Mouse (Mus musculus) right cerebral cortex, postnatal 14 days (tissue): ENCODE data around the gene Mal.

Experiments used
- DNase-seq: peaks from one replicate; pipeline ENCODE4 v3.0.0; 2022

Gene Mal

GRCm38 (mm10) chr2:127656086-127656720 lies at the start of gene Mal:
Gene Mal, minus strand, starts transcription at chr2:127656695.
- DNase-seq: peak; percentile 16

- DNase-seq: no peak
Observed at GRCm38 (mm10) chr2:127705267-127705666, 48.8 kb upstream of the Mal start.

GRCm38 (mm10) chr2:127689239-127689638 lies 32.7 kb upstream of the Mal start:
- no peak for DNase-seq

GRCm38 (mm10) chr2:127683687-127684331 lies 27.3 kb upstream of the Mal start:
- DNase-seq: peak; percentile 59

GRCm38 (mm10) chr2:127667843-127668506 lies 11.5 kb upstream of the Mal start:
- no peak for DNase-seq

GRCm38 (mm10) chr2:127667015-127667414 lies 10.5 kb upstream of the Mal start:
- no peak for DNase-seq

GRCm38 (mm10) chr2:127662708-127663107 lies 6.2 kb upstream of the Mal start:
- DNase-seq: no peak

- no peak for DNase-seq
Observed at GRCm38 (mm10) chr2:127655419-127655818, 1.1 kb downstream of the Mal start.

- no peak for DNase-seq
Observed at GRCm38 (mm10) chr2:127654786-127655185, 1.7 kb downstream of the Mal start.

- no peak for DNase-seq
Observed at GRCm38 (mm10) chr2:127652805-127653204, 3.7 kb downstream of the Mal start.

- no peak for DNase-seq
Observed at GRCm38 (mm10) chr2:127652335-127652734, 4.2 kb downstream of the Mal start.

- DNase-seq: no peak
Observed at GRCm38 (mm10) chr2:127651601-127652000, 4.9 kb downstream of the Mal start.

GRCm38 (mm10) chr2:127649921-127650320 lies 6.6 kb downstream of the Mal start:
- DNase-seq: no peak

GRCm38 (mm10) chr2:127648145-127648544 lies 8.3 kb downstream of the Mal start:
- no peak for DNase-seq

- DNase-seq: no peak
Observed at GRCm38 (mm10) chr2:127646875-127647274, 9.6 kb downstream of the Mal start.

GRCm38 (mm10) chr2:127643728-127644704 lies 12.5 kb downstream of the Mal start:
- no peak for DNase-seq

- no peak for DNase-seq
Observed at GRCm38 (mm10) chr2:127638973-127639372, 17.5 kb downstream of the Mal start.

GRCm38 (mm10) chr2:127635581-127635980 lies 20.9 kb downstream of the Mal start:
- no peak for DNase-seq

- no peak for DNase-seq
Observed at GRCm38 (mm10) chr2:127632601-127633000, 23.9 kb downstream of the Mal start.

GRCm38 (mm10) chr2:127627990-127628570 lies 28.4 kb downstream of the Mal start:
- DNase-seq: no peak

GRCm38 (mm10) chr2:127627354-127627753 lies 29.1 kb downstream of the Mal start:
- DNase-seq: no peak

GRCm38 (mm10) chr2:127625659-127626058 lies 30.8 kb downstream of the Mal start:
- DNase-seq: no peak

GRCm38 (mm10) chr2:127624786-127625185 lies 31.7 kb downstream of the Mal start:
- DNase-seq: no peak
